Mouse (Mus musculus) neural tube, postnatal 0 days (tissue): ENCODE measurements around the gene Rnd3. TPM values are rescaled to one million over a fixed set of nuclear protein-coding genes. Genes with fewer than 3 reads are reported as not detected.

ENCODE experiments used
- polyA plus RNA-seq: library from polyadenylated mRNA; unstranded; fragments of >200 nt; fragmentation: Nextera tagmentation; extraction: Ambion mirVana; gene quantifications from 2 replicates; pipeline ENCODE4 v1.2.1, GENCODE M21; 2015

Gene Rnd3
- polyA plus RNA-seq = 47.4 and 48.8 TPM in 2 replicates

GRCm38 (mm10) chr2:51148975-51149374, at the start of gene Rnd3:
Rnd3 (minus strand) TSS chr2:51149111.

